ENCODE assay signal across 29 mouse cellular contexts in the genomic region with DNA sequence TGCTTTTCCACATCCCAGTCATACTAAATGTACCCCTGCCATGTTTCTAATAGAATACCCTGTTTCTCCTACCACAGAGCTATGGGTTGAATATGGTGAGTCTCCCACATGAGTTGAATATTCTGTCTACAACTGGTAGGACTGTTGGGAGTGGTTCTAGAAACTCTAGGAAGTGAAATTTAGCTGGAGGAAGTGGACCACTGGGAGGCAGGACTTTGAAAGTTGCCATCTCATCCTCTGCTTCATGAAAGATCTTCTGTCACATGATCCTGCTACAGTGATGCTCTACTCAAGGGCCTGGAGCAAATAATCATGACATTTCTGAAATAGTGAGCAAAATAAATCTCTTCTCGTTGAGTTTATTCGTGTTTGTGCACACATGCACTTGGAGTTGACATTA. TPM values are rescaled to one million over a fixed set of nuclear protein-coding genes. Genes with fewer than 3 reads are reported as not detected.
"Had no signal": no experiment of that assay in that cellular context is flagged by ENCODE, and none has a peak within 500 bp of the region (broad histone marks: within the 10 kb centered on the region; RNA-seq: fewer than 3 reads in every experiment).

No protein-coding gene starts in this region.

- H3K36me3 ChIP-seq: embryonic facial prominence, embryonic 10.5 days; embryonic facial prominence, embryonic 12.5 days; embryonic facial prominence, embryonic 13.5 days; embryonic facial prominence, embryonic 15.5 days; forebrain, embryonic 10.5 days; forebrain, embryonic 12.5 days; forebrain, embryonic 15.5 days had no signal

- H3K9me3 ChIP-seq: embryonic facial prominence, embryonic 10.5 days; embryonic facial prominence, embryonic 12.5 days; embryonic facial prominence, embryonic 13.5 days; embryonic facial prominence, embryonic 15.5 days; forebrain, embryonic 10.5 days; forebrain, embryonic 12.5 days; forebrain, embryonic 13.5 days; forebrain, embryonic 15.5 days had no signal

- H3K27ac ChIP-seq: embryonic facial prominence, embryonic 10.5 days; embryonic facial prominence, embryonic 12.5 days; embryonic facial prominence, embryonic 13.5 days; embryonic facial prominence, embryonic 15.5 days; forebrain, embryonic 10.5 days; forebrain, embryonic 12.5 days; forebrain, embryonic 13.5 days; forebrain, embryonic 15.5 days; gastrocnemius, adult 2 months; heart, adult 2 months had no signal

- ATAC-seq: forebrain, embryonic 13.5 days; forebrain, embryonic 14.5 days; forebrain, embryonic 15.5 days; forebrain, embryonic 16.5 days; forebrain, postnatal 0 days had no signal

- DNase-seq: cerebellum, adult 8-10 months; cerebellum, adult 9-10 months; cerebellum, adult 9-11 months; cerebellum, postnatal 10 days; cerebellum, postnatal 14 days; cerebellum, postnatal 25 days; cerebellum, postnatal 36 days; embryo, embryonic 11 days; forebrain, postnatal 0 days; gastrocnemius, adult 2 months; gastrocnemius, postnatal 10 days; gastrocnemius, postnatal 14 days; gastrocnemius, postnatal 25 days; gastrocnemius, postnatal 36 days; heart, adult 18-20 months; heart, adult 2 months had no signal

- H3K4me3 ChIP-seq: embryonic facial prominence, embryonic 10.5 days; embryonic facial prominence, embryonic 12.5 days; embryonic facial prominence, embryonic 13.5 days; embryonic facial prominence, embryonic 15.5 days; erythroblast, embryonic 14.5 days; forebrain, embryonic 10.5 days; forebrain, embryonic 12.5 days; forebrain, embryonic 13.5 days; forebrain, embryonic 15.5 days; gastrocnemius, adult 2 months; heart, adult 2 months had no signal

- H3K4me1 ChIP-seq: embryonic facial prominence, embryonic 10.5 days; embryonic facial prominence, embryonic 12.5 days; embryonic facial prominence, embryonic 13.5 days; embryonic facial prominence, embryonic 15.5 days; forebrain, embryonic 10.5 days; forebrain, embryonic 12.5 days; forebrain, embryonic 13.5 days; forebrain, embryonic 15.5 days had no signal

RNA-seq across cellular contexts. Expression of gene Shisa9, which starts 7.2 kb away (rescaled TPM):
- total RNA-seq: common myeloid progenitor, adult 5-6 weeks; gastrocnemius, adult 18-20 months; gastrocnemius, adult 2 months; gastrocnemius, postnatal 14 days; gastrocnemius, postnatal 25 days; gastrocnemius, postnatal 36 days; heart, adult 2 months had no signal
- polyA plus RNA-seq: erythroblast, embryonic 14.5 days had no signal
